ENCODE assay signal across 31 mouse cellular contexts in the genomic region with DNA sequence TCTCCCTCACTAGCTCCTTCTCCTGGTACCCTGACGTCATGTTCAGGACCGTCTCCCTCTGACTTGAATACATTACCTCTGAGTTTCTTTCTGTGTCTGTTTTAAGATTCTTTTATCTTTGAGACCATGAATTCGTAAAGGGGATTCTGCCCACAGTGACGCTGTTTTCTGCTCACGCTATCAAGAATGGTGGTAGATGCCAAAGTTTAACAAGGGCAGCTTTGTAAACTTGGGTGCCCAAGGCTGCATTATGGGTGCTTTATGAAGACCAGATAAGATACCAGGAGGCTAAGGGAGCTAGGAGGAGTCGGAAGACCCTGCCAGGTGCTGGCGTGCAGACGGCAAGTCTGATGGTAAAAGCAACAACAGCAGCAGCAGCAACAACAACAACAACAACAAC. TPM values are rescaled to one million over a fixed set of nuclear protein-coding genes. Genes with fewer than 3 reads are reported as not detected.
"Had no signal": no experiment of that assay in that cellular context is flagged by ENCODE, and none has a peak within 500 bp of the region (broad histone marks: within the 10 kb centered on the region; RNA-seq: fewer than 3 reads in every experiment).

No protein-coding gene starts in this region.

- H3K27me3 ChIP-seq: heart, embryonic 12.5 days; heart, embryonic 13.5 days; heart, embryonic 15.5 days; intestine, embryonic 15.5 days had no signal

- H3K9me3 ChIP-seq: heart, embryonic 12.5 days; heart, embryonic 13.5 days; heart, embryonic 15.5 days; hindbrain, embryonic 10.5 days; hindbrain, embryonic 12.5 days; hindbrain, embryonic 13.5 days; hindbrain, embryonic 15.5 days; intestine, embryonic 15.5 days; kidney, embryonic 15.5 days had no signal

- DNase-seq: heart, postnatal 10 days; heart, postnatal 14 days; heart, postnatal 36 days; heart, postnatal 4 days; kidney, adult 11 months; kidney, adult 18-20 months; kidney, adult 2 months; kidney, adult 8-10 months; kidney, adult 9 months; kidney, postnatal 10 days; kidney, postnatal 14 days; kidney, postnatal 25 days; kidney, postnatal 36 days; kidney, postnatal 4 days; layer of hippocampus, adult 9-11 months; layer of hippocampus, postnatal 36 days had no signal

- H3K4me3 ChIP-seq: heart, embryonic 12.5 days; heart, embryonic 13.5 days; heart, embryonic 15.5 days; hindbrain, embryonic 10.5 days; hindbrain, embryonic 12.5 days; hindbrain, embryonic 13.5 days; hindbrain, embryonic 15.5 days; intestine, embryonic 15.5 days; kidney, embryonic 15.5 days; layer of hippocampus, adult 2 months; left cerebral cortex, adult 2 months had no signal

- H3K9ac ChIP-seq: heart, embryonic 12.5 days; heart, embryonic 13.5 days; heart, embryonic 15.5 days; hindbrain, embryonic 12.5 days; hindbrain, embryonic 13.5 days; hindbrain, embryonic 14.5 days; hindbrain, embryonic 15.5 days; intestine, embryonic 15.5 days; kidney, embryonic 15.5 days had no signal

- H3K27ac ChIP-seq: heart, embryonic 13.5 days; heart, embryonic 15.5 days; hindbrain, embryonic 10.5 days; hindbrain, embryonic 12.5 days; hindbrain, embryonic 13.5 days; hindbrain, embryonic 14.5 days; hindbrain, embryonic 15.5 days; hindbrain, postnatal 0 days; intestine, embryonic 15.5 days; kidney, embryonic 15.5 days; kidney, postnatal 0 days; layer of hippocampus, adult 2 months; left cerebral cortex, adult 2 months had no signal

- H3K36me3 ChIP-seq: heart, embryonic 12.5 days; heart, embryonic 13.5 days; heart, embryonic 15.5 days; hindbrain, embryonic 10.5 days; hindbrain, embryonic 12.5 days; hindbrain, embryonic 13.5 days; hindbrain, embryonic 15.5 days; intestine, embryonic 15.5 days; kidney, embryonic 15.5 days had no signal

RNA-seq across cellular contexts. Expression of a gene that starts 5.9 kb away (rescaled TPM):
- total RNA-seq: hematopoietic stem cell, adult 5-6 weeks had no signal
